Mouse (Mus musculus) monocyte, adult 2 months (primary cell): ENCODE results near the gene Gm29289.
"Not testable (repeated sequence)": the region's sequence is repeated elsewhere in the genome, so short reads cannot be mapped to it uniquely, and the experiment has no call there.

ENCODE experiments used
- DNase-seq, 2 experiments: peaks; one replicate each; pipeline ENCODE4 v3.0.0; 2022; ENCODE audit warnings: low spot score in 2 of 2, low read depth in 1 of 2

Gm29289 gene

GRCm38 (mm10) chrY:2932282-2932681 lies at the start of gene Gm29289:
Gm29289 (plus strand) TSS chrY:2932582.
- DNase-seq, result not testable (repeated sequence)

GRCm38 (mm10) chrY:2900689-2901088 lies 31.7 kb upstream of the Gm29289 start, which contains the start of gene Gm10352:
Gm10352 (plus strand) TSS chrY:2900989.
- not testable (repeated sequence) for DNase-seq
